Mouse (Mus musculus) heart, postnatal 0 days (tissue): ENCODE data around the gene S100a6.

ENCODE experiments used
- CTCF ChIP-seq: IDR thresholded peaks from 2 replicates; pipeline ENCODE4 v1.5.1; 2016; ENCODE audit warnings: antibody characterized with exemption, control low read depth, low read depth
- EP300 ChIP-seq: IDR thresholded peaks from 2 replicates; pipeline ENCODE4 v1.6.1; 2016; ENCODE audit warnings: antibody characterized with exemption, low read depth

DNA sequence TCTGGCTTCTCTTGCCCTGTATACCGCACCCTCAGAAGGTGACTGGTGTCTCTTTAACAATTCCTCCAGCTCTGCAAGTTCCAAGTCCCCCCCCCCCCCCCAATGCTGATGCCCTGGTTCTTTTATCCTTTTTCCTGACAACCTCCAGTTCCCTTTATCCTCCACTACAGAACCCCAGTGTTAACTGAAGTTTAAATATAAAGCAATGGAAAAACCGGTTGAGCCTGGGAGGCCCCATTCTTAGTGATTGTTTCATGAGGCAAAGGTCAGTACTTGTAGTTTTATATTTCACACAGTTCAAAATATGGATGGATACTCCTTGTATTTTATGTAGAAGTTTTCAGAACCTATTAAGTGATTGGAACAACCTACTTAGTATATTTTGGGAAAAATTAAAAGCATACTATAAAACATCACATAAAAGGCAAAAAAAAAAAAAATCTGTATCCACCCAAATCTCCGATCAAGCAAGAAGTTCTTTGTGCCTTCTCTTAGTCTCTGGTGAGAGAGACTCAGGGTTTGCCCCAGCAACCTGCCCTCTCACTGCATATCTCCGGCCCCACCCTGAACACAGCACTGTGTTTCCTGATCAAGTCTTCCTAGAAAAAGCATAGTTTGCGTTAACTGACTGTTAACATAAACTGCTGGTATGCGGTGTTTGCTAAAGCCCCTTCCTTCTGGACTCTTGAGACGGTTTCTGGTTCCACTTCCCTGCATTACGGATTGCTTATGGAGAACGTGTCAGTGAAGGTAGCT, 13.8 kb downstream of the S100a6 start:
- no peak for TF ChIP-seq CTCF
- TF ChIP-seq EP300 = no peak
